Mouse (Mus musculus) erythroblast, embryonic 14.5 days (primary cell): ENCODE results near the gene Gm44973.

Source experiments
- GATA1 ChIP-seq: IDR thresholded peaks from 2 replicates; pipeline ENCODE4 v1.6.1; 2012; ENCODE audit warnings: low read length, inconsistent platforms, mixed read lengths
- TAL1 ChIP-seq: IDR thresholded peaks from 3 replicates; pipeline ENCODE4 v1.6.1; 2012; ENCODE audit warnings: low read length, inconsistent platforms, mixed read lengths

DNA sequence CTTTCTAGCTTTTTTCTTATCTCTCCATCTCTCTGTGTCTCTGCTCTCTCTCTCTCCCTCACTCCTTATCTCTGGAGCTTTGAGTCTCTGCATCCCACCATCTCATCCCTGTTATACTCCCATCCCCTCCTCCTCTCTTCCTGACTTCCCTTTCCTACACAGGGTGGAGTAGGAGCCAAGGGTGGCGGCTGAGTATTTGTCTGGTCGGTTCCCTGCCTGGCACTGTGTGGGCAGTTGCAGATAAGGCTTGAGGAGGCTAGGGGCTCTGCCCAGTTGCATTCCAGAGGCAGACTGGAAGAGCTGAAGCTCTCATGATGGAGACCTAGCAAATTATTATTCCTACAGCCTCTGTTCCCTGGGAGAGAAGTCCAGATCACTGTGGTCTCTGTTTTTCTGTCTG is 27.0 kb upstream of the Gm44973 start:
- TF ChIP-seq GATA1 (no peak), TAL1 (no peak)
